Mouse (Mus musculus): Measurements from ENCODE around the gene Fkbp9. TPM values are rescaled to one million over a fixed set of nuclear protein-coding genes. Genes with fewer than 3 reads are reported as not detected.

Gene Fkbp9
- 100 to 1,000 TPM; 120 to 138 TPM for total RNA-seq (2021)
- long read RNA-seq, experiment 1, transcript Fkbp9-201 (10 exons, 3,009 nt): major isoform, 378 of 396 reads
- long read RNA-seq, experiment 1, partial matches to known transcripts: 9 of 396 reads
- long read RNA-seq, experiment 1, other reads (novel, unspliced or antisense): 9 of 396 reads
- long read RNA-seq, experiment 2, transcript Fkbp9-201 (10 exons, 3,009 nt): major isoform, 289 of 317 reads
- long read RNA-seq, experiment 2, partial matches to known transcripts: 15 of 317 reads
- long read RNA-seq, experiment 2, other reads (novel, unspliced or antisense): 13 of 317 reads

DNA sequence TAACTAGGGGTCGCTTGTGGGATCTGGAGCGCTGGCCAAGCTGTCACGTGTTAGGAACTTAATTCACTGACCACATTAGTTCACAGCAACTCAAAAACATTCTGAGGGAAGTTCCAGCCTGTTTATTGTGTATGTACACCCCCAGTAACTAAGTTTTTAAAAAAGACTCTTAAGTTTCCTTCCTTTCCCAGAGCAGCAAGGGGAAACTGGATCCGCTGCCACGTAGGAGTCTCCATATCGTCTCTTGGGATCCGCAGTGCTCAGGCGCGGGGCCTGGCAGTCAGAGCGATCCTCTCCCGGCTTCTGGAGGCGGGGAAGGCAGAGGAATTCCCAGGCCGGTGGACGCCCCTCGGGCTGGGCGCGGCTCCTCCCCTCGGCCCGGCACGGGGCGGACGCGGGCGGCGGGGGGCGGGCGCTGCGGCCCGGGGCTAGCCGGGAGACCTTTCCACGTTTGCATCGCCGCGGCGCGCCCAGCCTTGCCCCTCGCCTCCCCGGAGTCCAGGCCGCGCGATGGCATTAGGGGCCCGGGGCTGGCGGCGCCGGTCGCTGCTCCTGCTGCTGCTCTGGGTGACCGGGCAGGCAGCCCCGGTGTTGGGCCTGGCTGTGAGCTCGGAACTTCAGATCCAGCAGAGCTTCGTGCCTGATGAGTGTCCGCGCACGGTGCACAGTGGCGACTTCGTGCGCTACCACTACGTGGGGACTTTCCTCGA is at the start of gene Fkbp9:
Fkbp9 (plus strand) TSS at position 363 of the 710 bp plus-strand sequence.
- DNase-seq: peak; percentile 83

GRCm38 (mm10) chr6:56783561-56784272 is 48.1 kb upstream of the Fkbp9 start:
- DNase-seq: no peak

DNA sequence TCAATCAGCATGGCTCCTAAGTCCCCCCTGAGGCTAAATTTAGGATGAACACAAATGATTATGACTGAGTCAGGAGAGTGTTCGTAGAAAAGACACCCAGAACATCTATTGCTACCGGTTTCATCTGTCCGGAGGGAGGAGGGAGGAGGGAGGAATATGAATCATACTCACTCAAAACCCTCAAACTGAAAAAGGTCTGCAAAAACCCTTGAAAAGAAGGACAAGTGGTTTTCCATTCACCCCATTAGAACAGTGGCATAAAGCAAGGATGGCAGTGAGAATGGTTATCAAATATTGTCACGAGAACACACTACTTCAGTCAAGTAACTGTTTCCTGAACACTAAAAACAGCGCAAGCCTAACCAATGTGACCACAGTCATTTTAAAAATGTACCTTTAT is 46.8 kb upstream of the Fkbp9 start:
- no peak for DNase-seq

- DNase-seq: no peak
Measured at GRCm38 (mm10) chr6:56787668-56788067, 44.2 kb upstream of the Fkbp9 start.

- DNase-seq: no peak
Measured at GRCm38 (mm10) chr6:56789336-56789735, 42.5 kb upstream of the Fkbp9 start.

DNA sequence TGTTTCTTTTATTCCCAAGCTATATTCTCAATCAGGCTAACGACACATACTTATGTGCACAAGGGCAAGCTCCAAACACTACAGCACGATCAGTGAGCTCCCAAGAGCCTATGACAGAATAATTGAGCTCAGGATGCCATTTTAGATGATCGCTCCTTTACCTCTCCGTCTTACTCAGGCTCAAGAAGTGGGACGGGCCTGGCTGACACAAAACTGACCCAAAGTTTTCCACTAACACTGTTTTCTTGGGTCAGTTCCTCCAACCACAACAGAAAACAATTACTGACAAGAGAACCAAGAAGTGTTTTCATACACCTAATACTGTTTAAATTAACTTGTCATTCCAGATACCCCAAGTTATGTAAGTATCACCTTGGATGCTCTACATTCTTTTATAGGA is 37.0 kb upstream of the Fkbp9 start:
- DNase-seq: no peak

- DNase-seq: no peak
Measured at GRCm38 (mm10) chr6:56796232-56796631, 35.6 kb upstream of the Fkbp9 start.

- DNase-seq: peak; percentile 31
Measured at GRCm38 (mm10) chr6:56796668-56797141, 35.2 kb upstream of the Fkbp9 start.

- peak; percentile 92 for DNase-seq
Measured at GRCm38 (mm10) chr6:56797311-56798151, 34.3 kb upstream of the Fkbp9 start, which contains the start of gene Kbtbd2. Gene Kbtbd2 (minus strand): TSS chr6:56797813.

- DNase-seq: no peak
Measured at GRCm38 (mm10) chr6:56798152-56798465, 33.8 kb upstream of the Fkbp9 start.

GRCm38 (mm10) chr6:56805026-56805425 is 26.8 kb upstream of the Fkbp9 start:
- DNase-seq: no peak

DNA sequence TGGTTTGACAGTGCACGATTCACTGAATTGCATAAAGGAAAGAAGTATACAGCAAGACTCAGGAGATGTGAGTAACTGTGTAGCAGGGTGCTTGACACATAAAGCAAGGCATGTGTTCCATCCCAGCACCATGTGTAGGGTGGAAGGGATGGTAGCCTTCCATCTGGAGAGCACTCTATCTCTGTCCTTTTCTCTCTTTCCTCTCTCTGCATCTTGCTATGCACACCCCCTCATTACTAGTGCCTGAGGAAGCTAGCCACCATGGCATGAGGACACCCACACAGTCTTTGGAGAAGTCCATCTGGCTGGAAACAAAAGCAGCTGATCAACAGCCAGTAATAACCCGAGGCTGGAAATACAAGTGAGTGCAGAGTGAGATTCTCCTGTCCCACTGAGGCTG is 25.7 kb upstream of the Fkbp9 start:
- no peak for DNase-seq

DNA sequence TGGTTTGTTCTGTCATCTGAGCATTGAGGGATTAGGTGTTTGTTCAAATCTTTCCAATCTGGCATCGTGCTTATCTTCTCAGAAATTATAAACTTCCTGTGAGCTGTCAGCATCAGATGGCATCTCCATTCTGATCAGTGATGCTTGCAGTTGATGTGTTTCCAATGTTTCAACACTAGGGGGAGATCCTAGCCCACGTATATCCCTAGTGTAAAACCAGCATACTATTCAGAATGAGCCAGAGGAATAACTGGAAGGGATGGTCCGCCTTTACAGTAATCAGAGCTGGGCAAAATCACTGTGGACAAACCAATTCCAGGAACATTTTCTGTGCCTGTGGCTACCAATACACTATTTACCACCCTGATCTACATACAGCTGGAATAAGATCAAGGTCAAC is 23.2 kb upstream of the Fkbp9 start:
- DNase-seq: no peak

GRCm38 (mm10) chr6:56813332-56813731 is 18.5 kb upstream of the Fkbp9 start:
- DNase-seq: no peak

DNA sequence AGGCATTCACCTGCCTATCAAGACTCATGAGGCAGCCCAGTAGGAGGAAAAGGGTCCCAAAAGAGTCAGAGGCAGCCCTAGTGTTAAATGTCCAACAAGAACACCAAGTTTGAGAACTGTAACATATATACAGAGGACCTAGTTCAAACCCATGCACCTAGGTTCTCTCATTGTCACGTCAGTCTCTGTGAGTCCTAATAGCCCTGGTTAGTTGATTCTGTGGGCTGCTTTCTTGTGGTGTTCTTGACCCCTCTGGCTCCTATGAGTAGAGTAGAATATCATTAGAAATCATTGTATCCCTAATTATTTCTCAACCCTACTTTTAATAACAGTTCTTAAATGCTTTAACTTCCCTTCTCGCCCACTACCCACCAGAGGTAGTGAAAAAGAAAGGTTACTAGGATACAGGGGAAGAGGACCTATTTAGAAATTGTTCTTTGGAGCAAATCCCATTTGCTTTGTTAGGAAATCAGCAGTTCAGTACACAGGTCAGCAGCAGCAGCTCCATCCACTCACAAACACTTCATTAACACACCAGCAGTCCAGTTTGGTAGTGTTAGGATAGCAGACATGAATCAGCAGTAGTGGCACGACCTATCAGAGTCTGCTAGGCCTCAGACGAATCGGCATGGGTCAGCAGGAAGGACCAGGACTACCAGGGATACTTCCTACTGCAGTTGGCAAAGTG is 13.3 kb upstream of the Fkbp9 start:
- no peak for DNase-seq

DNA sequence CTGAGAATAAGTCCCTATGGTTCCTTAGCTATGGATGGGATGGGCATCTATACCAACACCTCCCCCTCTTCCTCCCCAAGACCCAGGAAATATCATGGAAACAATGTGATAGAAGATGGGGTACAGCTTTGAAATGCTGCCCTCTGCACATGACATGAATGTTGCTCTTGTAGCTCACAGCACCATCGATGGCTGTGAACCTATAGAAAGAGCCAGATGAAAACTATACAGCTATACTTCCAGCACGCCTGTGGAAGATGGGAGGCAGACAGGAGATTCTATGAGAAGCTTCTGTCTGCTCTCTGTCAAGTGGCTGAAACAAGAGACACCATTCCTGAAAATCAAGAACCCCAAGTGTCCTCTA is 12.8 kb upstream of the Fkbp9 start:
- DNase-seq: no peak

DNA sequence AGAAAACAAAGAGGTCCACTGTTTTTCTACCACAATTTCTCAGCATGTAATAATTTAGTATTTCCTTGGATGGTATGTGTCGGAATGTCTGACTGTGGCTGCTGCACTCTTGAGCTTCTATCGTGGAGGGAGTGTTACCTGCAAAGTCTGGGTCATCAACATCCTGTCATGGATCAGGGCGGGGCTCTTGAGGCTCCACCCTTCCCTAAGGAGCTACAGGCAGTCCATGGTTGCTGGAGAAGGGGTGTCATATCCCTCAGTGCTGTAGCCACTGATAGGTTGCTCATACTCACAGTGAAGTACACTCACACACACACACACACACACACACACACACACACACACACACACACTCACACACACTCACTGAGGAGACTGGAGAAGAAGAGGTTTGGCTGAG is 6.2 kb upstream of the Fkbp9 start:
- DNase-seq: no peak

GRCm38 (mm10) chr6:56832407-56832796 is 543 bp downstream of the Fkbp9 start:
- DNase-seq: no peak

DNA sequence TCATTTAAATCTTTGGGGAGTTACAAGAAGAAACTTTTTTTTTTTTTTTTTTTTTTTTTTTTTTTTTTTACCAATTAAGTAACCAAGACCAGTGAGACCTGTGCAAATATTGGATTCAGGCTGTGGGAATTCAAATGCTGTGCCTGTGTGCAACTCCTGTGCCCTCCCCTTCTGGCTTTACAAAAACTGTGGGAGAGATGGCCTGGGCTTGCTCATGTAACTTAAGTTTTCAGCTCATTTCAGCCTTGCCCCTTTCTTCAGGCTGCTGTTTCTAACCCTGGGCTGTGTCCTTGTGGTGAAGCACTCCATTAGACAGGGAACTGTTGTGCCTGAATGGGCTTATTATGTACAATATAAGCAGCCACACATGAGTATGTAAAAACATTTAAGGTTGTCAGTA is 971 bp downstream of the Fkbp9 start:
- DNase-seq: no peak

- DNase-seq: no peak
Measured at GRCm38 (mm10) chr6:56834769-56835168, 2.9 kb downstream of the Fkbp9 start.

DNA sequence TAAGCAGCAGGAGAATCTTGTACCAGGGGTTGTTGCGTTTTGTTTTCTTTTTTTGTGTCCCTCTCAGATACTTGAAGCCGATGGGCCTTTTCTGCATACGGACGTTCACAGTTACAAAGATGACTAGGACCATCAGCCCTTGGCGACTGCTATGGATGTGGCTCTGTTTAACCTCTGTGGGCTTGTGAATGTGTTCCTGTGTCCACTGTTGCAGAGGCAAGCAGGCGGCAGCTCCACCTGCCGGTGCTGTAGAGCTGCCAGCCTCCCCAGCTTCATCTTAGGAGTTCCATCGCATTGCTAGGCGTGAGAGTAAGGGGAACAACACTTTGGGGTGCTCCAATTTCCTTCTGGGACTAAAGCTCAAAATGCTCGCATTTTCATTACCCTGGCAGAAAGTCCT is 3.7 kb downstream of the Fkbp9 start:
- no peak for DNase-seq

DNA sequence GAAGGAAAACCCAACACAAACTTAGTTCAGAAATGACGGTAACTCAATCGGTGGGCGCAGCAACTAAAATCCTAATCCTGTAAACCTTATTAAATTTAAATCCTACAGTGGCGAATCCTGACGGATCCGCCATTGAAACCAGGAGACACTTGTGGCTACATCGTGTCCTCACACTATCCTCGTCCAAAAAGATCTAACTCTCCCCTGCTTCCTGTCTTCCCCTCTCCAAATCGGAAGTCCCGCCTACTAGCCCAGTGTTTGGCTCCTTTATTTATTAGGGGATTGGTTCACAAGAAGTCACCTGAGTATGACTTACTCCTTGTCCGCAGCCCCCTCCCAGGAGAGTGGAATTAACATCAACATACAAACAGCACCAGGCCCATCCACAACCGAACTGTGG is 5.3 kb downstream of the Fkbp9 start:
- DNase-seq: no peak
